17 mouse cellular contexts compared by ENCODE assay signal in the genomic region with DNA sequence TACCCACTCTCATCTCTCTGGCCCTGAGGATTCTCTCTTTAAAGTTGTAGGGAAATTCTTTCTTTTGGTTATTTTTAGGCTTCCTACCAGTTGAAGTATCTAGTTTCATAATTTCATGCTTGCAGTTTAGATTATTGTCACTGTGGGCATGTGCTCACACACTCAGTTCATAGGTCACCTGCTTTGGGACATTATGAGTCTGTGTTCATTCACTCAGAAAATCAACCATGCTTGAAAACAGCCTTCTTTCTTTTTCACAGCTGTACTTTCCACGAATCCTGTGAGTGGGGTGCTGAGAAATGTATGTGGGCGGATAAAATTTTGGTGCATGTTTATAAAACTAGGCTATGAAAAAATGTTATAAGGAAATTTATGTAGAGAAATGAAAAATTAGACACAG. TPM values are rescaled to one million over a fixed set of nuclear protein-coding genes. Genes with fewer than 3 reads are reported as not detected.
DNase-seq lines count a peak whose midpoint lies in the region; ATAC-seq and TF ChIP-seq lines count a peak whose summit lies in the region.
"Had no signal": no experiment of that assay in that cellular context is flagged by ENCODE, and none has a peak within 500 bp of the region (broad histone marks: within the 10 kb centered on the region; RNA-seq: fewer than 3 reads in every experiment).

No protein-coding gene starts in this region.

- no peaks in the 10 kb centered on the region for H3K9me3 ChIP-seq in lung, embryonic 14.5 days (ENCODE audit: low read depth, low read length)
- H3K9me3 ChIP-seq: embryonic facial prominence, embryonic 12.5 days; heart, embryonic 13.5 days; kidney, embryonic 15.5 days had no signal

- H3K27me3 ChIP-seq in heart, adult 2 months (ENCODE audit: control insufficient read depth, insufficient read depth, low read length) = no peaks in the 10 kb centered on the region
- H3K27me3 ChIP-seq in lung, embryonic 14.5 days (ENCODE audit: insufficient read depth, low read length) = no peaks in the 10 kb centered on the region
- H3K27me3 ChIP-seq in myocyte (ENCODE audit: control insufficient read depth, insufficient read depth, insufficient read length) = no peaks in the 10 kb centered on the region
- H3K27me3 ChIP-seq: embryonic facial prominence, embryonic 12.5 days; heart, embryonic 13.5 days; kidney, embryonic 15.5 days; Patski had no signal

- no peak for TF ChIP-seq EP300 in heart, adult 2 months (IDR thresholded peaks at IDR 0.05; ENCODE audit: insufficient read depth, low read depth, low read length)

- TF ChIP-seq POLR2A in heart, adult 2 months (IDR thresholded peaks at IDR 0.05; ENCODE audit: insufficient read depth, low read depth, low read length) = no peak
- TF ChIP-seq POLR2A in lung, adult 2 months (IDR thresholded peaks at IDR 0.05; ENCODE audit: borderline replicate concordance, extremely low read depth, low read depth, low read length) = no peak
- no peak for TF ChIP-seq POLR2A in myocyte (IDR thresholded peaks at IDR 0.05; ENCODE audit: insufficient read length, low read depth)

- H3K79me2 ChIP-seq in heart, adult 2 months (replicated peaks; ENCODE audit: control insufficient read depth, insufficient read depth, low read length) = peaks cover 6% of the 10 kb centered on the region
- H3K79me2 ChIP-seq in myocyte (ENCODE audit: control insufficient read depth, insufficient read depth) = peaks cover 86% of the 10 kb centered on the region

- H3K4me2 ChIP-seq in lung, embryonic 14.5 days = no peak overlapping the region
- H3K4me2 ChIP-seq in myocyte (ENCODE audit: low read depth) = peak overlapping the region; percentile 36
- H3K4me2 ChIP-seq: embryonic facial prominence, embryonic 12.5 days; heart, embryonic 13.5 days; kidney, embryonic 15.5 days had no signal

- H3K9ac ChIP-seq in heart, adult 2 months (ENCODE audit: low read depth, low read length) = no peak overlapping the region
- no peak overlapping the region for H3K9ac ChIP-seq in lung, embryonic 14.5 days
- H3K9ac ChIP-seq: embryonic facial prominence, embryonic 12.5 days; kidney, embryonic 15.5 days; liver, embryonic 14.5 days had no signal

- no peak for ATAC-seq in lung, embryonic 14.5 days (ENCODE audit: insufficient read depth)
- ATAC-seq: Patski had no signal

- DNase-seq in heart, adult 11 months = peak; percentile 30
- DNase-seq in heart, adult 2 months = no peak
- peak; percentile 30 for DNase-seq in lung, embryonic 14.5 days
- DNase-seq in lung, adult 2 months = no peak
- DNase-seq in NIH3T3 (ENCODE audit: low read depth) = peak; percentile 26
- no peak for DNase-seq in testis, postnatal 10 days (ENCODE audit: low spot score)
- DNase-seq in c-Kit-positive CD71-positive TER-119-positive erythroid progenitor cells, embryonic 14.5 days (ENCODE audit: low spot score) = no peak
- DNase-seq: cerebellum, postnatal 10 days; gastrocnemius, postnatal 25 days; left cerebral cortex, postnatal 4 days; thymus, adult 2 months had no signal

- peaks cover 2% of the 10 kb centered on the region for H3K36me3 ChIP-seq in heart, adult 2 months (ENCODE audit: control insufficient read depth, insufficient read depth, low read length)
- no peaks in the 10 kb centered on the region for H3K36me3 ChIP-seq in lung, embryonic 14.5 days (ENCODE audit: insufficient read depth)
- no peaks in the 10 kb centered on the region for H3K36me3 ChIP-seq in myocyte (ENCODE audit: control insufficient read depth, insufficient read depth)
- H3K36me3 ChIP-seq: embryonic facial prominence, embryonic 12.5 days; heart, embryonic 13.5 days; kidney, embryonic 15.5 days had no signal

- no peak for TF ChIP-seq CTCF in heart, adult 2 months (IDR thresholded peaks at IDR 0.05)
- no peak for TF ChIP-seq CTCF in lung, embryonic 14.5 days (IDR thresholded peaks at IDR 0.05; ENCODE audit: low read depth)
- TF ChIP-seq CTCF in lung, adult 2 months (IDR thresholded peaks at IDR 0.05; ENCODE audit: insufficient read depth, low read length) = no peak

- intact Hi-C loops in heart, adult 2 months (cut with DNase I) = no loop called here

- 76% methylated on average over 2 of the region's 2 CpGs for WGBS in heart, adult 2 months
- WGBS in lung, embryonic 14.5 days = 62% methylated on average over 2 of the region's 2 CpGs
- WGBS in lung, adult 2 months = 74% methylated on average over 2 of the region's 2 CpGs

- H3K4me3 ChIP-seq in heart, adult 2 months = no peak overlapping the region
- no peak overlapping the region for H3K4me3 ChIP-seq in lung, embryonic 14.5 days (ENCODE audit: low read depth, low read length)
- H3K4me3 ChIP-seq in lung, adult 2 months (replicated peaks; ENCODE audit: extremely low read depth, low read depth, low read length) = no peak overlapping the region
- H3K4me3 ChIP-seq in myocyte = no peak overlapping the region
- H3K4me3 ChIP-seq: embryonic facial prominence, embryonic 12.5 days; heart, embryonic 13.5 days; kidney, embryonic 15.5 days had no signal

- H3K27ac ChIP-seq in heart, adult 2 months = no peak overlapping the region
- no peak overlapping the region for H3K27ac ChIP-seq in lung, embryonic 14.5 days (ENCODE audit: low read depth)
- H3K27ac ChIP-seq: embryonic facial prominence, embryonic 12.5 days; liver, embryonic 14.5 days had no signal

- peaks cover 8% of the 10 kb centered on the region for H3K4me1 ChIP-seq in heart, adult 2 months (ENCODE audit: control insufficient read depth, insufficient read depth, low read length)
- no peaks in the 10 kb centered on the region for H3K4me1 ChIP-seq in lung, embryonic 14.5 days (ENCODE audit: insufficient read depth)
- H3K4me1 ChIP-seq in lung, adult 2 months (ENCODE audit: control insufficient read depth, insufficient read depth, low read length) = peaks cover 4% of the 10 kb centered on the region

- no peak overlapping the region for H3ac ChIP-seq in myocyte (ENCODE audit: control insufficient read depth, insufficient read length)

TF ChIP-seq in myocyte, 11 proteins besides CTCF, POLR2A, EP300 and RAD21:
- TF ChIP-seq E2F4 (IDR thresholded peaks at IDR 0.05; ENCODE audit: insufficient read depth) = no peak
- TF ChIP-seq REST (IDR thresholded peaks at IDR 0.05; ENCODE audit: insufficient read depth, insufficient read length) = no peak
- no peak for TF ChIP-seq MYOD1 (IDR thresholded peaks at IDR 0.05; ENCODE audit: control insufficient read depth in 1 of 3, insufficient read length in 2 of 3, low read depth in 2 of 3)
- TF ChIP-seq TCF12 (IDR thresholded peaks at IDR 0.05; ENCODE audit: insufficient read depth, poor library complexity, severe bottlenecking) = no peak
- no peak for TF ChIP-seq MYOG (IDR thresholded peaks at IDR 0.05; ENCODE audit: control insufficient read depth in 1 of 3, insufficient read depth in 1 of 3, insufficient read length in 2 of 3, low read depth in 2 of 3)
- TF ChIP-seq USF1 (IDR thresholded peaks at IDR 0.05; ENCODE audit: low read depth) = no peak
- no peak for TF ChIP-seq MAX (IDR thresholded peaks at IDR 0.05; ENCODE audit: low read depth)
- TF ChIP-seq CEBPB (IDR thresholded peaks at IDR 0.05; ENCODE audit: insufficient read depth, poor library complexity, severe bottlenecking) = no peak
- no peak for TF ChIP-seq TCF3 (IDR thresholded peaks at IDR 0.05; ENCODE audit: insufficient read length, low read depth)
- TF ChIP-seq SRF (IDR thresholded peaks at IDR 0.05; ENCODE audit: control insufficient read depth, insufficient read length, low read depth) = no peak
- TF ChIP-seq POLR2AphosphoS2 (IDR thresholded peaks at IDR 0.05; ENCODE audit: insufficient read length, low read depth) = no peak

RNA-seq across cellular contexts. Expression of a gene that starts 20.6 kb away (rescaled TPM):
- total RNA-seq in heart, adult 2 months (2021) = 10 to 100 TPM; 20.3 to 22.6 TPM
- 13.8 and 25.5 TPM in 2 replicates for polyA plus RNA-seq in heart, adult 2 months (2012; rRNA removed)
- polyA plus RNA-seq in lung, embryonic 14.5 days (2014; fragmentation: Nextera tagmentation; extraction: Ambion mirVana) = 26.6 and 26.9 TPM in 2 replicates
- 28.7 and 40.3 TPM in 2 replicates for polyA plus RNA-seq in lung, adult 2 months (2012; rRNA removed)
- polyA plus RNA-seq in myocyte (2012; fragmentation: generic; extraction: Trizol) = 9.0 TPM

RNA-seq across cellular contexts. Expression of a gene that starts 56.9 kb away (rescaled TPM):
- 10 to 100 TPM; 27.6 to 30.0 TPM for total RNA-seq in heart, adult 2 months (2021)
- polyA plus RNA-seq in heart, adult 2 months (2012; rRNA removed) = 44.1 and 59.3 TPM in 2 replicates
- 18.2 and 18.6 TPM in 2 replicates for polyA plus RNA-seq in lung, embryonic 14.5 days (2014; fragmentation: Nextera tagmentation; extraction: Ambion mirVana)
- polyA plus RNA-seq in lung, adult 2 months (2012; rRNA removed) = 34.3 and 47.6 TPM in 2 replicates
- 34.0 TPM for polyA plus RNA-seq in myocyte (2012; fragmentation: generic; extraction: Trizol)

RNA-seq across cellular contexts. Expression of a gene that starts 57.2 kb away (rescaled TPM):
- 100 to 1,000 TPM; 101 to 108 TPM for total RNA-seq in heart, adult 2 months (2021)
- 13.4 and 22.5 TPM in 2 replicates for polyA plus RNA-seq in heart, adult 2 months (2012; rRNA removed)
- polyA plus RNA-seq in lung, embryonic 14.5 days (2014; fragmentation: Nextera tagmentation; extraction: Ambion mirVana) = 133 and 134 TPM in 2 replicates
- polyA plus RNA-seq in lung, adult 2 months (2012; rRNA removed) = 8.4 and 8.9 TPM in 2 replicates
- polyA plus RNA-seq in myocyte (2012; fragmentation: generic; extraction: Trizol) = 39.8 TPM

Comparison
In these comparisons a context has a peak if more than half of its experiments do, and no peak if none do; other contexts are left out.
1. DNase-seq: peak in heart, adult 11 months (single experiment), lung, embryonic 14.5 days (single experiment) and NIH3T3 (single experiment); none in heart, adult 2 months (0 of 2), lung, adult 2 months (single experiment), testis, postnatal 10 days (single experiment) and c-Kit-positive CD71-positive TER-119-positive erythroid progenitor cells, embryonic 14.5 days (single experiment).